Mouse (Mus musculus) lung, adult 18-20 months (tissue): ENCODE measurements around the gene Odaph.
"Not testable (repeated sequence)": the region's sequence is repeated elsewhere in the genome, so short reads cannot be mapped to it uniquely, and the experiment has no call there.

Source experiments
- DNase-seq, 2 experiments: peaks; one replicate each; pipeline ENCODE4 v3.0.0; 2022; ENCODE audit warnings: mixed read lengths in 2 of 2

Gene Odaph

DNA sequence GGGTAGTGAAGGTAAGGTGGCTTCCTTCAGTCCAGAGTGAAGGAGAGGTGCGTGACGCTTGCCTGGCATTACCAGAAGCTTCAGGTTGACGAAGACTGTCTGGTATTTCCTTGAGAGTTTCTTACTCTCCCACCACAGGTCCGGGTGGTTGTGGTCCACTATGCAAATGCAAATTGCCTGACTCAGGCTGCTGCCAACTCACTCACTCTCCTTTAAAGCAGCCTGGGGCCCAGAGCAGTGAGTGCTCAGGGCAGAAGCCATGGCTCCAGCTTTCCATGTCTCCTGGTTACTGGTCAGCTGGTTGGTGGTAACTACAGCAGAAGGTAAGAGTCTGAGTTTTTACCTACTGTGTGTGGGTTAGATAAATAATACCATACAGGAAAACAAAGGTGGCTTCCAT, at the start of gene Odaph:
TSS of gene Odaph (plus strand) at position 240 of the 400 bp plus-strand sequence.
- DNase-seq = peak in 1 of 2 experiments; percentile 6

GRCm38 (mm10) chr5:91945609-91946008, 41.7 kb upstream of the Odaph start:
- not testable (repeated sequence) for DNase-seq

DNA sequence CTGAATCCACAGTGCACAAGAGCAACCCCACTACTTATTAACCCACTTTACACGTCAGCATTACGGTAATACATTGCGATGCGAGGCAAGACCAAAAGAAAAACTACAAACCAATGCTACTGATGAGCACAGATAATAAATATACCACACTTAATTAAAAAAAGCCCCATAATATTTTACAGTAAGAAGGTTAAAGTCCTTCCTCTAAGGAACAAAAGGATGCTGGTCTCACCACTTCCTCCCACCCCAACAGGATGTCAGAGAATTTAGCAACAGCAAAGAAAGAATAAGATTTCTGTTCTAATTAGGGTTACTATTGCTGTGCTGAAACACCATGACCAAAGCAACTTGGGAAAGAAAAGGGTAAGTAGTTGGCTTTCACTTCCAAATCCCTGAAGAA, 40.3 kb upstream of the Odaph start:
- no peak for DNase-seq

GRCm38 (mm10) chr5:91949441-91949840, 37.8 kb upstream of the Odaph start:
- no peak for DNase-seq

- DNase-seq = no peak
These were observed 35.9 kb upstream of the Odaph start for GRCm38 (mm10) chr5:91951404-91951803.

GRCm38 (mm10) chr5:91956991-91957760, 30.1 kb upstream of the Odaph start:
- no peak for DNase-seq

DNA sequence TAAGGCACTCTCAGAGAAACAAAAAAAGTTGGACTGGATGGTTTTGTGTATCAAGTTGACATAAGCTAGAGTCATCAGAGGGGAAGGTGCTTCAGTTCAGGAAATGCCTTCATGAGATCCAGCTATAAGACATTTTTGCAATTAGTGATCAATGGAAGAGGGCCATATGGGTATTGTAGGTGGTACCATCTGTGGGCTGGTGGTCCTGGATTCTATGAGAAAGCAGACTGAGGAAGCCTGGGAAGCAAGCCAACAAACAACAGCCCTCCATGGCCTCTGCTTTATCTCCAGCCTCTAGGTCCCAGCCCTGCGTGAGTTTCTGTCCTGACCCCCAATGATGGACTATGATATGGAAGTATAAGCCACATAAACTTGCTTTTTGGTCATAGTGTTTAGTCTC, 28.2 kb upstream of the Odaph start:
- DNase-seq = no peak

DNA sequence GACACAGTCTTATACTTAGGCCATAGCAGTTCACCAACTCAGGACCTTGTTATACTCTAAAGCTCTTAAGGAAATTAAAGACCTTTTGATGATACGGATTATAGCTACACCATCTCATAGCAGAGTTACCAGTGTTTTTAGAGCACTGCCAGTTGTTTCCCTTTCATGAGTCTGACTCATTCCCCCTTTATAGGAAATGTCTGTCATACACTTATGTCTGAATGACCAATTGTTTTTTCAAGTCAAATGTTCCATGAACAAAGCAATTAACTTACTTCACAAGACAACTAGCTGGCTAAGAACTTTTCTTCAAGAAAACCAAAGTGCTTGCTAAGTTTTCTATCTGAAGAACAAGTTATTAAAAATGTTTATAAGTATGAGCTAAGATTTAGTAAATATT, 27.3 kb upstream of the Odaph start:
- no peak for DNase-seq

GRCm38 (mm10) chr5:91960606-91961254, 26.5 kb upstream of the Odaph start:
- DNase-seq = peak; percentile 22 to 57

DNA sequence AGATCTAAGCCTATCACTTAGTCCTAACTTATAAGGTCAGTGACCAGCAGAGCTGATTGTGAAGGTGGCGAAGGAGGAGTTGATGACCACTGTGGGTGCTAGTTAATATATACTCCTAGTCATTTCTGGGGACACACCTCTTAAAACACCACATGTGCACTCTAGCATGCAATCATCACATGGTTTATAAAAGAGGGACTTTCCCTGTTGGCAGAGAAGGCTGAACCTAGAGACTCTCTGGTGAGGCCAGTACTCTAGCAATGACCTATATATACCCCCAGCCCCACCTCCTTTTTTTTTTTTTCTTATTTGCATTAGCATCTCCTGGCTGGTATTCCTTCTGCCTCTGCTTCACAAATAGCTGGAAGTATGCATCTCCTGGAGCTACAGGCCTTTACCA, 25.9 kb upstream of the Odaph start:
- peak in 1 of 2 experiments; percentile 25 for DNase-seq

- DNase-seq = peak; percentile 80 to 81
These were observed 25.0 kb upstream of the Odaph start for GRCm38 (mm10) chr5:91962259-91962638.

DNA sequence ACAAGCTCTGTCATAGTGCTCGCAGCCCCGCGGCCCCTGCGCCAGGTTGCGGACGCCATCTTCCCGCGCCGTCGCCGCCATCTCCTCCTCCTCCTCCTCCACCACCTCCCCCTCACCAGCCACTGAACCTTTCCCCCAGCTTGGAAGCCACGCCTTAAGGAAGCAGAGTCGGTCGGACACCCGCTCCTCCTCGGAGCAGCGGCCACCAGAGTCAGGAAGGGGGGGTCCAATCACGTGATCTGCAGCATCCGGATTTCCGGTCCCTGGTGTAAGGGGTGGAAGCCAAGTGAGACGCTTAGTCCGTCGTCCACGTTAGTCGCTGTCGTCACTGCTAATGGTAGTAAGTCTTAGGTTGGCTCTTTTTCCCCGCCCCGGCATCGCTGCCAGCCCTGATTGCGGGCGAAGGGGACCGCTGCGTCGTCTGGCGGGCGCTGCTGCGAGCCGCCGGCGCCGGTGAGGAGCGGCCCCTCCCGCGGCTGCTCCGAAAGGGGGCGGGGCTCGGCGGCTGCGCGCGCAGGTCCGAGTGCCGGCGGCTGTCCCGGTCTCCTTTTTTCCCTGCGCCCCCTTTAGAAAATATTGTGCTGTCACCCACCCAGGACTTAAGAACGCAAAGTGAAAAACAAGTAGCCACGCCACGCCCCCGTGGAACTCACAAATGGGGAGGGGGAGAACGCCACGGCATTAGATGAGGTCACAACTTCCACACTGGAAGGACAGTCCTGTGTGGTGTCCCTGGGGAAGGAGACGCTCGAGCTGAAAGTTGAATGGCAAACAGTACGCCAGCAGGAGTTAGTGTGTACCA, 24.4 kb upstream of the Odaph start, which contains the start of gene Rchy1:
TSS of gene Rchy1 (minus strand) at position 430 of the 802 bp plus-strand sequence.
- peak; percentile 96 to 98 for DNase-seq

DNA sequence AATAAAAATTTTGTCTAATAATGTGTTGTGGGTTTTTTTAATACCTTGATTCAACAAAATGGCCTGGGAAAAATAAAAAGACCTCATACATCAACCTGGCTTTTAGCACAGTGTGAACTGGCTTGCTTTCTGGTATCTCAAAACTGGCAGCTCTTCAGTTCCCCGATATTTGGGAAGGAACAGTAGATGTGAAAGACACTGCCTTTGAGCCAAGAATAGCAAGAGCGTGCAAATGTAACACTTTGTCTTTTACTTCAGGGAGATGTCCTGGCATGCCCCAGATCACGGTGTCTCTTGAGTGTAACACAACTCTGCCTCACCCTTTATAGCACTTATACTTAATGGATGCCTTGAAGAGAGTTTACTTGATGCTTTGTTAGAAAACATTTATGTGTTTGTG, 15.2 kb upstream of the Odaph start:
- no peak for DNase-seq

DNA sequence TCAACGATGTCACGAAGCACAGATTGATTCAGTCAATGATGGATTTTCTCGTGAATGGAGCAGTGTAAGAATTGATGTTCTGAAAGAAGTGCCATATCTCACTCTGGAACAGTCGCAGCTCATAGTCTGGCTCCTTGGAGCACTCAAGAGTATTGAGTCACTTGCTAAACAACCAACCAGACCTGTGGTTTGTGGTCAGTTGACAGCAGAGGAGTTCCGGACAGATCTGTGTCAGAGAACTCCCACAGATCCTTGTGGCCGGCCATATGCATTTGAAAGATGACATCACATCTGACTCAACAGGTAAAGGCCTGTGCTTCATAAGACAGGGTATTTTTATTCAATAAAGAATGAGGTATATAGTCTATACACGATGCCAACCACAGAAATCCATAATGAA, 13.3 kb upstream of the Odaph start:
- DNase-seq = no peak

DNA sequence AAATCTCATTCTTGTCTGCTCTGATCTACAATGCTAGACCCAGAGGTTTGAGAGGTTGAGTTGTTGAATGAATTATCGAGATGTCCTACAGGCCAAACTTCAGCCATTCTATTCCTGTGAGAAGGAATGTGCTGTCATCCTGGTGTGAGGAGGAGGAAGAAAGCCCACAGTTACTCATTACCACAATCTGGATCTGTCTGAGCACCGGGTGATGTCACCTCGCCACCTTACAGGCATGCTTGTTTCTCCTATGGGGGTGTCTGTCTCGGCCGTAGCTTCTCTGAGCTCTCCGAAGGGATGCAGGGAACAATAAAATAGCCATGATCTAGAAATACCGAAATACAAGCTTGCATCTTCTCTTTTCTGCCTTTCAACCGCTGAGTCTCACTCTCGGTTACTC, 11.5 kb upstream of the Odaph start:
- no peak for DNase-seq

DNA sequence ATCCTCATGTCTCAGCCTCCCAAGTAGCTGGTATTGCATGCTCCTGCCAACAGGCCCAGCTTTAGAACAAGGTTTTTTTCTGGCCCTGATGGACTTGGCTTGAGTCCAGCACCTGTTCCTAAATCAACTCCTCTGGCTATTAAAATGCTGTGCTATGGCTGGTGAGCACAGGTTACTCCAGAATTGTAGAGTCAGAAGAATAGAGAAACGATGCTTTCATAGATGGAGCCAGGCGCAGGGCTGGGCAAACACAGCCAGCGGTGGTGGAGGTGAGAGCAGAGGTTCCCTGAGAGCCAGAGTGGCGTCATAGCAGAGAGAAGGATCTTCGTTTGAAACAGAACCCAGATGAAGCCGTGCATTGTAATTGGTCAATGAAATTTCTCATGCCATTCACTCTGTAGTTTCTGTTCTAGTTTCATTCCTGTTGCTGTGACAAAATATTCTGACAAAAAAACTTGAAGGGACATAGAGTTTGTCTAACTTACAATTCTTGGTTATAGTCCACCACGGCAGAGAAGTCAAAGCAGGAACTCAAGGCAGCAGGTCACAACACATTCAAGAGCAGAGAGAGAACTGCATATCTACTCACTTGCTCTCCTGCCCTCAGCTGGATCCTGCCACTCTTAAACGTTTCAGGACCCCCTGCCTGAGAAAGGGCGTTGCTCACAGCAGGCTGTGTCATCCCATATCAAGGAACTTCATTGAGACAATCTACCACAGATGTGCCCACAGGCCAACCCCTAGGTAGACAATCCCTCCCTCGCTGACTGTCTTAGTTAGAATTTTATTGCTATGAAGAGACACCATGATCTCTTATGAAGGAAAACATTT, 10.5 kb upstream of the Odaph start:
- DNase-seq = no peak

DNA sequence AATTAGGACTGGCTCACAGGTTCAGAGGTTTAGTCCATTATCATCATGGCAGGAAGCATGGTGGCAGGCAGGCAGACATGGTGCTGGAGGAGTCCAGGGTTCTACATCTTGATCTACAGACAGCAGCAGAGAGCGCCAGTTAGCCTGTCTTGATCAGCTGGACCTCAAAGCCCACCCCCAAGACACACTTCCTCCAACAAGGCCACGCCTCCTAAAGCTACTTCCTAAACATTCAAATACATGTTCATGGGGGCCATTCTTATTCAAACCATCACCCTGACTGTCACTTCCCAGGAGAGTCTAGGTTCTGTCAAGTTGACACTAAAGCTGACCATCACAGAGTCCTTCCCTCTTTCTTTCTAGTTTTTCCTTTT, 9.9 kb upstream of the Odaph start:
- DNase-seq = no peak

- no peak for DNase-seq
These were observed 6.0 kb upstream of the Odaph start for GRCm38 (mm10) chr5:91981176-91981840.

DNA sequence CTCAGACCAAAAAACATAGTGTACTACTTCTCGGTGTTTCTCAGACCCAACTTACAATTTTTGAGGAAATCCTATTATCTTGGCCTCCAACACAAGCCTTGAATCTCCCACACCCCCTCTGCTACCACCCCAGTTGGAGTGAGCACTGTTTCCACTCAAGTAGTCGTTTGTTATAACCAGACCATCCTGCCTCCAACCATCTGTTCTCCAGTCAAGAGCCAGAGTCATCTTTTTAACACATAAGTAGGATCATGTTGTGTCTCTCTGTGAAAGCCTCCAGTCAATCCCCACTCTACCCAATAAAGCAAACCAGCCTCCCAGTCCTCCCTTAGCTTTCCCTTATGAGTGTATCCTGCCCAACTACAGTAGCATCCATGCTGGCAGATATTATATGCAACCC, 3.8 kb upstream of the Odaph start:
- no peak for DNase-seq

DNA sequence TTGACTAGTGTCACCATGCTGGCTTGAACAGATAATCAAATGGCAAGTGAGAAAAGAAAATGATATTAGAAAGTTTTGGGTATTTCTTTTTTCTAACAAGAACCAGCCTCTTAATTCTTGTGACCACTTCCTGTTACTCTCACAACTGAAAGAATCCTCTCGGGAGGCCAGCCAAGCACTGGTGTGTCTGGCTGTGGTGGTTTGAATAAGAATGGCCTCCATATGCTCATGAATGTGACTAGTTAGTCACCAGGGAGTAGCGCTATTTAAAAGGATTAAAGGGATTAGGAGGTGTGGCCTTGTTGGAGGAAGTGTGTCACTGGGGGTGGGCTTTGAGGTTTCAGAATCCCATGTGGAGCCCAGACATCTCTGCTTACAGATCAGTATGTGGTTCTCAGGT, 1.6 kb upstream of the Odaph start:
- no peak for DNase-seq

DNA sequence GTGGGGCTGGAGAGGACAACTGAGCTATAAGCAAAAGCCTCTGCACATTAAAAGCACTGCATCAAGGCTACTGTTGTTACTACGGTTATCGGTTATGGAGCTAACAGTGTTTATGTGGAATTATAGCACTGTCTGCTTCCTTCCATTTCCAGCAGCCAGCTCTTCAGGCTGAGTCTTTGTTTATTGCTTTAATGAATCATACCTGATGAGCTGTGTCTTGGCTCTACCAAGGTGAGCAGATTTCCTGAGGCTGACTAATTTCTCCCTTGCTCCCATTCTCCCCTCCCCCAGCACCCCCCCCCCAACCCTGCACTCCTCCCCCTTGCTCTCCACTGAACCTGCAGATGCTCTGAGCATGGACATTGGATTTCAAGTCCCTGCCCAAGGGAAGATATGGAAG, 524 bp downstream of the Odaph start:
- no peak for DNase-seq

GRCm38 (mm10) chr5:91989261-91989660, 2.0 kb downstream of the Odaph start:
- DNase-seq = no peak
